Mouse (Mus musculus) liver, embryonic 14.5 days (tissue): ENCODE results near the gene Znhit1. TPM values are rescaled to one million over a fixed set of nuclear protein-coding genes. Genes with fewer than 3 reads are reported as not detected.

ENCODE experiments used
- ATAC-seq: fragments of 200-750 bp; cut with Nextera tagmentation; 2 replicates; pipeline ENCODE4 v1.8.0; 2017; ENCODE audit warnings: moderate number of reproducible peaks, mild to moderate bottlenecking, moderate library complexity; ENCODE audit not compliant: insufficient read depth
- DNase-seq, 3 experiments: peaks; one replicate each; pipeline ENCODE4 v3.0.0-alpha.2; 2012 to 2013; ENCODE audit warnings: low read depth in 3 of 3, low spot score in 3 of 3
- H3K27ac ChIP-seq: fragments of 300-500 bp; sonication (generic); 2 replicates; pipeline ENCODE4 v1.5.1; 2014; ENCODE audit warnings: moderate library complexity, mild to moderate bottlenecking, control low read depth, inconsistent platforms
- H3K27me3 ChIP-seq: fragments of 300-500 bp; sonication (generic); 2 replicates; pipeline ENCODE4 v1.6.1; 2014; ENCODE audit warnings: mild to moderate bottlenecking, low read length, moderate library complexity; ENCODE audit not compliant: control insufficient read depth, insufficient read depth
- H3K36me3 ChIP-seq: fragments of 300-500 bp; sonication (generic); replicated peaks from 2 replicates; pipeline ENCODE4 v1.6.1; 2014; ENCODE audit warnings: low read depth; ENCODE audit not compliant: control insufficient read depth, insufficient read depth
- H3K4me1 ChIP-seq, 2 experiments: fragments of 200-500 bp in 1 of 2; fragments of 300-500 bp in 1 of 2; sonication (generic) in 1 of 2; replicated peaks; 2 replicates each; pipeline ENCODE4 v1.6.1; 2012 to 2014; ENCODE audit warnings: antibody characterized with exemption in 1 of 2, inconsistent platforms in 1 of 2, low read length in 1 of 2; ENCODE audit not compliant: control insufficient read depth in 2 of 2, insufficient read depth in 2 of 2
- H3K4me2 ChIP-seq: fragments of 300-500 bp; sonication (generic); 2 replicates; pipeline ENCODE4 v1.6.1; 2014; ENCODE audit warnings: low read depth, mild to moderate bottlenecking, control low read depth, moderate library complexity
- H3K4me3 ChIP-seq, 2 experiments: fragments of 200-500 bp in 1 of 2; fragments of 300-500 bp in 1 of 2; sonication (generic) in 1 of 2; 2 replicates each; pipeline ENCODE4 v1.5.1; 2012 to 2014; ENCODE audit warnings: low read depth in 2 of 2, low read length in 2 of 2, mild to moderate bottlenecking in 2 of 2, control low read depth in 1 of 2, inconsistent platforms in 1 of 2, moderate library complexity in 1 of 2; ENCODE audit not compliant: insufficient read depth in 1 of 2
- H3K9ac ChIP-seq: fragments of 300-500 bp; sonication (generic); replicated peaks from 2 replicates; pipeline ENCODE4 v1.6.1; 2014; ENCODE audit warnings: mild to moderate bottlenecking, control low read depth, moderate library complexity
- H3K9me3 ChIP-seq: fragments of 300-500 bp; sonication (generic); 2 replicates; pipeline ENCODE4 v1.6.1; 2016; ENCODE audit warnings: low read length, mixed read lengths; ENCODE audit not compliant: control insufficient read depth
- CTCF ChIP-seq: IDR thresholded peaks from 2 replicates; pipeline ENCODE4 v1.5.1; 2016; ENCODE audit warnings: antibody characterized with exemption, low read depth, control low read depth
- EP300 ChIP-seq: IDR thresholded peaks from 2 replicates; pipeline ENCODE4 v1.6.1; 2016; ENCODE audit warnings: antibody characterized with exemption, low read depth
- WGBS: fragments of 180-500 bp; shearing (Covaris S2); extraction: QIAGEN DNeasy Blood & Tissue Kit; methylation state at CpG from one replicate; pipeline ENCODE4 v1.1.7; 2014; ENCODE audit not compliant: insufficient replicate concordance; 5-methylcytosine and 5-hydroxymethylcytosine counted together
- polyA plus RNA-seq, 2 experiments: library from polyadenylated mRNA; depleted of rRNA in 1 of 2; stranded (reverse) in 1 of 2; unstranded in 1 of 2; fragments of >200 nt; fragmentation: Nextera tagmentation in 1 of 2; extraction: Ambion mirVana in 1 of 2; gene quantifications; 2 replicates each; pipeline versions ENCODE4 v1.2.1 to v1.2.3; 2012 to 2014

Gene Znhit1
- 25.4 and 29.3 TPM in 2 replicates for polyA plus RNA-seq (2012; rRNA removed)
- polyA plus RNA-seq (2014; fragmentation: Nextera tagmentation; extraction: Ambion mirVana) = 46.2 and 51.2 TPM in 2 replicates

DNA sequence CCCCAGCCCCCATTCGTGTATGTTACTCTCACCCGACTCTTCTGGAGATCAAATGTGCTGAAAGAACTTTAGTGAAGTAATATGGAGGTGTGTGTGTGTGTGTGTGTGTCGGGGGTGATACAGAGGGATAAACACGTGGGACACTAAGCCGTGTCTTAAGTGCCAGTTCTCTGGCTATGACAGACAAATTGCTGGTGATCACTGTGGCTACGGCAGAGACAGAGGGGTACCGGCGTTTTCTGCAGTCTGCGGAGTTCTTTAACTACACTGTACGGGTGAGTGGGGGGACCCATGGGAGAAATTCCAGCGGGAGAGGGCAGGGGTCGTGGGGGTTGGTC, at the start of gene Znhit1:
Gene Znhit1 (minus strand): TSS at position 88 of the 338 bp plus-strand sequence.
- Histone ChIP-seq H3K9ac (peak within 1 kb of the TSS; percentile 93), H3K27me3 (no peaks in the 10 kb centered on the region), H3K9me3 (no peaks in the 10 kb centered on the region), H3K36me3 (no peaks in the 10 kb centered on the region), H3K4me2 (peak within 1 kb of the TSS; percentile 92), H3K4me1 (peaks cover 0 to 13% of the 10 kb centered on the region in 2 experiments; a peak in 2 of 4 replicates), H3K27ac (peak within 1 kb of the TSS; percentile 75), H3K4me3 (peak within 1 kb of the TSS; percentile 93 to 98)
- no peak for DNase-seq
- WGBS = 5% methylated on average over 12 of the region's 12 CpGs
- no peak for ATAC-seq
- TF ChIP-seq CTCF (no peak), EP300 (no peak)

- H3K4me2 ChIP-seq = no peak overlapping the region
- ATAC-seq (no peak), DNase-seq (no peak)
- H3K27me3 ChIP-seq = peaks cover 14% of the 10 kb centered on the region
- TF ChIP-seq CTCF = no peak
- no peak for TF ChIP-seq EP300
- no peaks in the 10 kb centered on the region for H3K9me3 ChIP-seq
- H3K4me3 ChIP-seq = no peak overlapping the region
- WGBS = 81% methylated on average over 13 of the region's 13 CpGs
- peaks cover 4% of the 10 kb centered on the region for H3K36me3 ChIP-seq
- H3K9ac ChIP-seq = no peak overlapping the region
- peaks cover 7 to 12% of the 10 kb centered on the region in 2 experiments for H3K4me1 ChIP-seq
- H3K27ac ChIP-seq = no peak overlapping the region
Observed at GRCm38 (mm10) chr5:137036211-137036610, 48.4 kb upstream of the Znhit1 start.

GRCm38 (mm10) chr5:137032641-137033074, 44.8 kb upstream of the Znhit1 start:
- H3K4me2 ChIP-seq = peak overlapping the region; percentile 84
- peak overlapping the region; percentile 53 to 56 for H3K4me3 ChIP-seq
- H3K27ac ChIP-seq = no peak overlapping the region
- no peaks in the 10 kb centered on the region for H3K36me3 ChIP-seq
- TF ChIP-seq CTCF (no peak), EP300 (no peak)
- no peaks in the 10 kb centered on the region for H3K9me3 ChIP-seq
- peak overlapping the region; percentile 31 for H3K9ac ChIP-seq
- peaks cover 7 to 12% of the 10 kb centered on the region in 2 experiments for H3K4me1 ChIP-seq
- DNase-seq = peak; percentile 79 to 84 (median 80)
- WGBS = under 1% methylated on average over 47 of the region's 49 CpGs
- peaks cover 50% of the 10 kb centered on the region for H3K27me3 ChIP-seq
- peak; percentile 86 for ATAC-seq

DNA sequence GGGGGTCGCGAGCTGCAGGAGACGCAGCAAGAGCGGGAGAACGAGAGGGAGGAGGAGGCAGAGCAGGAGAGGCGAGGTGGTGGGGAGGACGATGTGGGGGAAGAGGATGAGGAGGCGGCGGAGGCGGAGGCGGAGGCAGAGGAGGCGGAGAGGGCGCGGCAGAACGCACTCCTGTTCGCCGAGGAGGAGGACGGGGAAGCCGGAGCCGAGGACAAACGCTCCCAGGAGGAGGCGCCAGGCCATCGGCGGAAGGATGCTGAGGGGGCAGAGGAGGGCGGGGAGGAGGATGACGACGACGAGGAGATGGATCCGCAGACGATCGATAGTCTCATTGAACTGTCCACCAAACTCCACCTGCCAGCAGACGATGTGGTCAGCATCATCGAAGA, 44.2 kb upstream of the Znhit1 start:
- WGBS = 0% methylated on average over 30 of the region's 33 CpGs
- peaks cover 7 to 12% of the 10 kb centered on the region in 2 experiments for H3K4me1 ChIP-seq
- H3K36me3 ChIP-seq = no peaks in the 10 kb centered on the region
- DNase-seq = no peak
- peak overlapping the region; percentile 84 for H3K4me2 ChIP-seq
- H3K9ac ChIP-seq = no peak overlapping the region
- H3K27ac ChIP-seq = no peak overlapping the region
- ATAC-seq = no peak
- TF ChIP-seq CTCF = peak; percentile 46
- TF ChIP-seq EP300 = no peak
- H3K27me3 ChIP-seq = peaks cover 55% of the 10 kb centered on the region
- no peaks in the 10 kb centered on the region for H3K9me3 ChIP-seq
- H3K4me3 ChIP-seq = peak overlapping the region in 1 of 2 experiments; percentile 53; a peak in 2 of 4 replicates

- TF ChIP-seq CTCF = no peak
- TF ChIP-seq EP300 = no peak
- WGBS = 2% methylated on average over 78 of the region's 78 CpGs
- Histone ChIP-seq H3K36me3 (no peaks in the 10 kb centered on the region), H3K27me3 (peaks cover 62% of the 10 kb centered on the region), H3K4me1 (peaks cover 7 to 12% of the 10 kb centered on the region in 2 experiments), H3K9ac (no peak overlapping the region), H3K27ac (no peak overlapping the region), H3K4me2 (peak overlapping the region; percentile 84), H3K9me3 (no peaks in the 10 kb centered on the region), H3K4me3 (peak overlapping the region in 1 of 2 experiments; percentile 53; a peak in 2 of 4 replicates)
- no peak for ATAC-seq
- no peak for DNase-seq
Observed at GRCm38 (mm10) chr5:137031076-137032032, 43.5 kb upstream of the Znhit1 start.
